Mouse (Mus musculus) mature B cell (primary cell): ENCODE results near the gene Tcea2.

Experiments used
- in situ Hi-C: fragments of 300-500 bp; cut with MboI; formaldehyde crosslinking; loops from 2 replicates; pipeline ENCODE4 v1.14.3; 2019

Tcea2 gene

DNA sequence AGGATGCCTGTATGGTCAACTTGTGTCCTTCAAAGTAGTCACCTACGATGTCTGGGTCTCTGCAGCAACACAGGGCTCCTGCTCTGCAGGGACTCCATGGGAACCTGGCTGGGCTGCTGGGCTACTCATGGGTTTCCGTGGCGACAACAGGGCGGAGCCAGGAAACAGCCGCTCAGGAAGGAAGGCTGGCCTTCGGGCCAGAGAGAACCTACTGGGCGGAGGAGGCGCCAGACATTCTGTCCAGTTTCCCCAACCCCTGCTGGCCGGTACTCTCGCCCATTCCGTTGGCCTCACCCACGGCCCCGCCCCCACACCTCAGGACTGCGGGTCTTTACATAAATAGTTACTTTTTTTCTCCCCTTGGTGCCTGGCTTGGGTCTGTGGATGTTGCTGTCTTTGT, 4.7 kb upstream of the Tcea2 start:
- in situ Hi-C loops = no loop called here

DNA sequence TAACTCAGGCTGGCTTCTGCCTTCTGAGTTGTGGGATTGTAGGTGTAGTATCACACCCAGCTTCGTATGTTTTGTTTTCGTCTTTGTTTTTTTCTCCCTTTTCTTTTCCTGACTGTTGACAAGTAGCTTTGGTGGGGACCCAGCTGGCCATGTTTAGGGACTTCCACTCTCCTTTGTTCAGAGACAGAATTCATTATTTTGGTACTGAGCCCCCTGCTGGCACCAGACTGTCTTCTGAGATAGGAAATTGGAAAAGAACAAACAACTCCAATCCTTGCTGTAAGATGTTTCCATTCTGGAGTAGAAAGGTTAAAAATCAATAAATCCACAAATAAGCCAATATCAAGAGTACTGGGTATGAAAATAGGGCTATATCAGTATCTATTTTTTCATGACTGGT, 3.7 kb upstream of the Tcea2 start:
- in situ Hi-C loops = no loop called here

DNA sequence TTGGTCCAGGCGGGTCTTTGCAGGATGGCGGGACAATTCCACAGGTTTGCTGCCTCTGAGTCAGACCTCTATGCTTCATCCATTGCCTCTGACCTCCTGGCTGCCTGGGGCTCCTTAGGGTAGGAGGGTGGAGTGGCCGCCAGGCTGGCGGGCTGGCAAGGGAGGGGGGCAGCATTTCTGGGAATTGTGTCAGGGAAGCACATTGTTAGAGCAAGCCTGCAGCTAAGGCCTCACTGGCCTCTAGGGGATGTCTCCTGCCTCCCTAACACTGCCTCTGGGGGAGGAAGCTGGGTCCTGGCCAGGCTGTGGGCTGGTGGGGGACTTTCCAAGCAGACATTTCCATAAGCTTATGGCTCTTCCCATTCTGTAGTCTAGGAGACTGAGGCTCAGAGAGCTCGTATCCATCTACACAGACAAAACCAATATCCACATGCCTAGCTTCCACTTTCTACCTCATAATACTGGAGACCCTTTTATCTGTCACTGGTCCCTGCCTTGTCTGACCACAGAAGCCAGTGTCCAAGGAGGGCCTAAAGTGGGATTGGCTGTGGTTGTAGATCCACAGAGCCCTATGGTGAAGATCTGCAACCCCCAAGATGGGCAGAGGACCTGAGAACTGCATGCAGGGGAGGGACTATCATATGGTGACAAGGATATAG, 2.9 kb upstream of the Tcea2 start:
- in situ Hi-C loops = no loop called here

DNA sequence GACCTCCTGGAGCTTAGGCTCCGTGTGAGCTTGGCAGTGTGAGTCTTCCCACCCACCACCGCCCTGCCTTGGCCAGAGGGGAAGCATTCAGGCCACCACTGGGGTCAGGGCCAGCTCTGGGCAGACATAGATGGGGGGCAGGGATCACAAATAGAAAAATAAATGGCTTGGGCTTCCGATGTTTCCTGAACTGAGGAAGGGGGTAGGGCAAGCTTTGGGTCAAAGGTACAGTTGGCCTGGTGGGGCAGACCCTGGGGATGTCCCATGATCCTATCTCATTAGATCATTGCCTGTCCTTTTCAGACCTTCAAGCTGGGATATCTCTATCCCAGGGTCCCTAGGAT, 2.4 kb upstream of the Tcea2 start:
- in situ Hi-C loops = no loop called here

DNA sequence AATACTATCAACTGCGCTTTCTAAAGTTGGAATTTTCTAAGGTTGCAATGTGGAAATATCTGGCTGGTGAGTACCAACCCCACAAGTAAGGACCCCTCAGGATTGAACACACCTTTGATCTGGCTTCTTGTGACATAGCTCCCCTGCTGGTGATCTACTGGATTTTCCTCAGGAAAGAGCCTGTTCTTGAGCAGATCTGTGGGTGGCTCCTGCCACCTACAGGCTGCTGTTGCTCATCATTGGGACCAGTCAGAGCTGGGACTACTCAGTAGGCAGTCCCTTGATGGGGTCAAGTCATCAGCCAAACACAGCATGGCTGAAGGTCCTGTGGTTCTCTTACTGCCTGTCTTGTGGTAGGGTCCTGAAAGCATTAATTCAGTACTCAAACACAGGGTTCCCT, 1.3 kb upstream of the Tcea2 start:
- in situ Hi-C loops = no loop called here

DNA sequence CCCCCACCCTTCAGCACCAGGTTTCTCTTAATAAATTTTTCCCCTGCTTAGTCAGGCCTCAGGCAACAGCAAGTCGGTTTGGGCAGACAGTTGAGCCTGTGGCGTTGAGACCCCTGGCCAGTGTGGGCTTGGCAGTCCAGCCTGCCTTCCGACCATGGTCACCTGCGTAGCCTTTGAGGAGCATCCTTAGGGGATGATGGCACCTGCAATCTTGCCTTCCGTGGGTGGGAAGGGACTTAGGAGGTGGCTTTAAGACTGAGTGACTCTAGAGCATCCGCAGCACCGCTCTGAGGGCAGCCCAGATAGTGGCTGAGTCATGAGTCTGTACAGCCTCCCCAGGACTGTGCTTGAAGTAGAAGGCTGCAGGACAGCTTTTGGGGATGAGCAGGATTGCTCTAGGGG, 607 bp downstream of the Tcea2 start:
- in situ Hi-C loops = no loop called here

DNA sequence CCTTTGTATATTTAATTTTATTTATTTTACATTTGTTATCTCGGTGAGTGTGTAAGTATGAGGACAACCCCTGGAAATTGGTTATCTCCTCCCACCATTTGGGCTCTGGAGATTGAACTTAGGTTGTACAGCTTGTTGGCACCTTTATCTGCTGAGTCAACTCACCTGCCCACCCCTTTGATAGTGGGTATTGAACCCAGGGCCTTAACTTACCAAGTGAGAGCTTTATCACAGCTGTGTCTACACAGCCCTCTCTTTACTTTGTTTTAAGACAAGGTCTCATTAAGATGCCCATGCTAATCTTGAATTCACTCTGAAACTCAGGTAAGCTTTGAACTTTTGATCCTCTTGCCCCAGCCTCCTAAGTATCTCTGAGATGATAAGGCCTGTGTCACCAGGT, 1.9 kb downstream of the Tcea2 start:
- in situ Hi-C loops = no loop called here

DNA sequence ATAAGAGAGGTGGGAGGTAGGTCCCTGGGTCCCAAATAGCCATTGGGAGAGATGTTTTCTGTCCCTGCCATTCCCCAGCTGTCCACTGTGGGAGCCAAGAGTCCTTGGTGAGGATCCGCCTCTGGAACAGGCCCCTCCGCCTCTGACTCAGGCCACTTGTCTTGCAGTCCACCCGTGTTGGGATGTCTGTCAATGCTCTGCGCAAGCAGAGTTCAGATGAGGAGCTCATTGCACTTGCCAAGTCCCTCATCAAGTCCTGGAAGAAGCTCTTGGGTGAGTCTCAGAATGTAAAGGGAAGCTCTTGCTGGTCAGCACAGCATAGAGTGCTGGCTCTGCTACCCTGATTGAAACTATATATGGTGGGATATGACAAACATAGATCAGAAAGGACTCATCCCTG, 3.3 kb downstream of the Tcea2 start:
- in situ Hi-C loops = no loop called here

DNA sequence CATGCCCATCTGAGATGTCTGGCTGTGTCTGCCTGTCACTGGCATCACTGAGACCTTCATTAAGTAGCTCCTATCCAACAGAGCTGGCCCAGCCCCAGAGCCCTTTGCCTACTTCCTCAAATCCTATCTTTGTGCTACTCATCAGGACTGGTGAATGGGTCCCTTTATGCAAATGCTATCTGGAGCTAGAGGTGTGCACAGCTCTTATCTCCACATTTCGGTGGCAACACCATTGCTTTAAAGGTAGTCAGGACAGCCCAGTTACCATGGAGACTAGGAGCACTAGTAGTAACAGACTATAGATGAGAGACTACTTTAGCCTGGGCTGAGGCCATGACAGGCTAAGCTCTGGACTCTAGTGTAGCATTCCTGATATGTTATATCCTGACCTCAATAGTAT, 4.6 kb downstream of the Tcea2 start:
- in situ Hi-C loops = no loop called here

DNA sequence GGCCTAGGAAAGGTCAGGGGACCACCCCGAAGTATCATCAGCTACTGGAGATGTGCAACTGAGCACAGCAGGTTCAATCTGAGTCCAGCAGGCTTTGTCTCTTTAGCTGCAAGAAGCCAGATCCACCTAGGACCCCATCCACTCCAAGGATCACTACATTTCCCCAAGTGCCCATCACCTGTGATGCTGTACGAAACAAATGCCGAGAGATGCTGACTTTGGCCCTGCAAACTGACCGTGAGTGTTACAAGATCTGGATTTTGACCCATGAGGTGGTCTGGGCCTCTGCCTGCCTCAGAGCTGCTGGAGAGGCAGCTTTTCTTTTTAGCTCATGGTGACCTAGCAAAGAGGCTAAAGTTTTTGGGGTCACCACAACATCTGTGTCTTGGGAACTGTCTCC, 5.6 kb downstream of the Tcea2 start:
- in situ Hi-C loops = no loop called here

DNA sequence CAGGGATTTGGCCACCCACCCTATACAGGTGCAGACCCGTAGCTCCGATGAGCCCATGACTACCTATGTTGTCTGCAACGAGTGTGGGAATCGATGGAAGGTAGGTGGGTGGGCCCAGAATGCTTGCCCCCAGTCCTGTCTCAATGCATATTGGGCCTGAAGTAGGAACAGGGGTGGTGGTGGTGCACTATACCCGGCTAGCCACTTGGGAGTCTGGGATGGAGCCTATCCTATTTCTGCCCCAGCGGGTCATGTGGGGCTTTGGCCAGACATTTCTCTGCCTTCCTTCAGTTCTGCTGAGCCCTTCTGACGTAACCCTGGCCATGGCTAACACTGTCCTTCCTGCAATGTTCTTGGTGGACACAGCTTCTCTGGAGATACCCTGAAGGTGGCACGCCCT, 7.5 kb downstream of the Tcea2 start:
- in situ Hi-C loops = no loop called here

DNA sequence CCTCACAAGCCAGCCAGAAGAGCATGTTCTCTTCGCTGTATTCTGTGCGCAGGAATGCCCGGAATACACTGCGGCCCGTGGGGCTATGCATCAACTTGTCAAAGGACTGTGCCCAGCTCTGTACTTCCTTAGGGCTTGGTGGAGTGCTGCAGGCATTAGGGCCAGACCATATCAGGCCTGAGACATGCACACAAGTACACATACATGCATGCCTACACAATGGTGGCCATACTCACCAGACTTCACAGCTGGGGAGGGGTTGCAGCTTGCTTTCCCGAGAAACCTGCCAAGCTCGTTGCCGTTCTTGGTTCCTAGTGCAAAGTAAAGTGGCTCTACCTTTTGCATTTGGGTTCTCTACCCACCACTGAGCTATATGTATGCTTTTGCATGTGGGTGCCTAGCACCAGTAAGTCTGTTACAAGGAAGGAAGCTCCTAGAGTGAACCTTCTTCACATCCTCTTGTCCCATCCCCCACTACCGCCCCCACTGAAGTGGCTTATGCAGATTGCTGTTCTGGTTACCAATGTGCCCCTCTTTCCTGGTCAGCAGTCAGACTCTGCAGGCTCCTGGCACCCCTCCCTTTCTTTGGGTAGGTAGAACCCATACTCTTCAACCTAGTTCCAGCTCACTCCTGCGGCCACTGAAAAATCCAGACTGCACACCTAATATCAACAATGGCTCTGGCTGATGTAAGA, 9.5 kb downstream of the Tcea2 start:
- in situ Hi-C loops = no loop called here

DNA sequence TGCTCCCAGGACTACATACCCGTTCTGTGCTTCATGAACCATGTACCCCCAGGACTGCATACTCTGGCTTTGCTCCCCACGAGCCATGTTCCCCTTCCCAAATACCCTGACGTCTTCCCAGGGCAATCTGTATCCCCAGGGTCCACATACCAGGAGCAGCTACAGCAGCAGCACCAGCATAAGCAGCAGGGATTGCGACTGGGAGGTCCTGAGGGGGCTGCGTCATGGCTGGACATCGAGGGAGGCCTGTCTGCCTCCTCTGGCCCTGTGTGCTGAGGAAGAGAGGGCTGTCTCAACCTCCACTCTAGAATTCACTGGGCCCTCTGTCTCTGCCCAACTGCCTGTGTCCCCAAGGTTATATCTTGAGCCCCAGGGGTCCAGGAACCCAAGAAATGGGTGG, 11.0 kb downstream of the Tcea2 start:
- in situ Hi-C loops = no loop called here

DNA sequence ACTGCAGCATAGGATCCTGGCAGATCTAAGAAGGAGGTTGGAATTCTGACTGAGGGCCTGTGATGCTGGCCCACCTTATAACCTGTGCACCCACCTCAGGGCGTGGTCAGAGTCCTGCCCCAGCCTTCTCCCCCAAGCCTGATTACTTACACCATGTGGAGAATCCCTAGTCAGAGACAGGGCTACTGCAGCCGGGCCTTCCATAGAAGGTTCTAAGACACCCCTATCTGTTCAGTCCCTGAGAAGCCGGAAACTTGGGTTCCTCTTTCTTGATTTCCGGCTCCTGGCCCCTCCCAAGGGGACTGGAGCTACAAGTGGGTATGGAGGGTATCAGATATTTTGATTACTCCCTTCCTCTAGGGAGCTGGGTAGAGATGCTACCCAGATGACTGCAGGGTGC, 11.5 kb downstream of the Tcea2 start:
- in situ Hi-C loops = no loop called here

DNA sequence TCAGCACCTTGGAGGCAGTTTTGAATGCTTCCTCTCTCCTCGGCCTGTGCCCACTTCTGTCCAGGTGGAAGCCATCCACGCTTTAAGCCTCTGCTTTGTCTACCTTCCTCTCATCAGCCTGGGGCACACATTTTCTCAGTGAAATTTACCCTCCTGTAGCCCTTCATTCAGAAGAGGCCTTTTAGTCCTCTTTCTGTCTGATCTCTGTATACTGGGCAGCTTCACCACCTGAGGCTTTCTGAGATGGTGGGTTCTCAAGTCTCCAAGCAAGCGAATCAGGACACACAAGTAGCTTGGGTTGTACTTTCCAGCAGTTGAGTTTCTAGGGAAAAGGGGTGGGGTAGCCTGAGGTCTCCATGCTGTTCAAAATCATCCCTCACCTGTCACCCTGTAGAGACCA, 12.2 kb downstream of the Tcea2 start:
- in situ Hi-C loops = no loop called here

DNA sequence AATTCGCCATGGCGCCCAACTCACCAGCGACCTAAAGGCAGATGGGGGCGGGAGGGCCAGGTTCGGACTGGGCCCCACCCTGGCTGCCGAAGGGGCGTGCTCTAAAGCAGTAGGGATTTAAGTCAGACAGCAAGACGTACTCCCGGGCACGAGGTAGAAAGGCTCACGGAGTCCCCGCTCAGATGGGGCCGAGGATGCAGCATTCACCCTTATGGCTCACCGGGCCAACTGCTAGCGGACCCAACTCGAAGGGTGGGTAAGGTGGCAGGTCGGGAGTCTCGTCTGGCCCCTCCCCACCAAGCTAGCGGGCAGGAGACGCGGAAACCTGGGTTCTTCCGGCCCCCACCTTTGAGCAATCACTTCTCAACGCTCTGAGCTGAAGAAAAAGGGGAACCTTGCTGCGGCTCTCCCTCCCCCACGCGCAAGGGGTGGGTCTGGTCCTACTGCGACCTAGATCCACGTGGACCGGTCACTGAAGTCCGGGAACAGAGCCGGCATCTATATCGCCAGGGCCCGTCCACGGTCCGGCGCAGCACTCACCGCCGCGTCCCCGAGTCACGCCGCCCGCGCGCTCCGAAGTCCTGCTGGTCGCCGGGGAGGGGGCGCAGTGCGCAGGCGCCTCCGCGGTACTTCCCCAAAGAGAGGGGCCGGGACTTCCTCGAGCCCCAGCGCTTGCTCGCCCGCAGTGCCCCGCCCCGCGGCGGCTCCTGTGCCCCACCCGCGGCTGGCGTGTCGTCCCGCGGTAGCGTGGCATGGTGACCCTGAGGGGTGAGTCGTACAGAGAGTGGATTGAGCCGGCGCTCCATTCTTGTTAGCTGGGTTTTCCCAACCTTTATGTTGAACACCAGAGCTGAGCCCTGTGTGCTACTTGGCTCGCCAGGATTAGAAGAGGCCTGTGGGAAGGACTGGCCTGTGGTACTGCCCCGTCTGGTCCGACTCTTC, 13.5 kb downstream of the Tcea2 start, which contains the start of gene Rgs19:
Gene Rgs19 (minus strand): TSS at position 639 of the 942 bp plus-strand sequence.
- in situ Hi-C loops = no loop called here

DNA sequence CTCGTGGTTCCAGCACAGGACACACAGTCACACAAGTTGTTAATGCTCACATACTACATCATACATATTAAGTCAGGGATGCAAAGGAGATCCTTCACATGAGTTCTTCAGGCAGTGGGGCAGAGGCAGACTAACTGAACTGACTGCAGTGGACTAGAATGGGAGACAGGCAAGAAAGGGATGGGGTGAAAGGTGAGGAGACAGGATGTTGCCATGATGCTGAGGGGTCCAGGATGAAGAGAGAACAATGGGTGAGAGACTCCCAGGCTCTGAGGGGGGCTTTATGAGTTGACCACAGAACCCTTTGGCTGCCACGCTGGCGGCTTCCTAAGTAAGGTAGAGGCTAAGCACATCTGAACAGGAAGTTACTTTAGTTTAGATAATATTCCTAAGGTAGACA, 14.5 kb downstream of the Tcea2 start:
- in situ Hi-C loops = no loop called here

DNA sequence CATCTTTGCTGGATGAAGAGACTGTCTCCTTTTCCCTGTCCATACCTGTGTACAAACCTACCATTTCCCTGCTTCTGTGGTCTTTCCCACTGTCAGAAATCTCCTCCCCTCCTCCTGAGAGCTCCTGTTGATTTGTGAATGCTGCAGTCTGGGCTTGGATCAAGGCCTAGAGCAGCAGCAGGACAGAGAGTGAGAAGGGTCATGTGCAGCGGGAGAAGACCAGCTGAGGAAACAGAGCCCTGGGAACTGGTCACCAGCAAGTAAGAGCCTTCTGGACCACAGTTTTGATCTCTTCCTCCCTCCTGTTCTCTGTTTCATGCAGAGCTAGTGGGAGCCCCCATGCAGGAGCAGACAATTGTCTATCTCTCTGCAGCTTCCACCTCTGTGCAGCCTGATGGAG, 15.7 kb downstream of the Tcea2 start:
- in situ Hi-C loops = no loop called here

DNA sequence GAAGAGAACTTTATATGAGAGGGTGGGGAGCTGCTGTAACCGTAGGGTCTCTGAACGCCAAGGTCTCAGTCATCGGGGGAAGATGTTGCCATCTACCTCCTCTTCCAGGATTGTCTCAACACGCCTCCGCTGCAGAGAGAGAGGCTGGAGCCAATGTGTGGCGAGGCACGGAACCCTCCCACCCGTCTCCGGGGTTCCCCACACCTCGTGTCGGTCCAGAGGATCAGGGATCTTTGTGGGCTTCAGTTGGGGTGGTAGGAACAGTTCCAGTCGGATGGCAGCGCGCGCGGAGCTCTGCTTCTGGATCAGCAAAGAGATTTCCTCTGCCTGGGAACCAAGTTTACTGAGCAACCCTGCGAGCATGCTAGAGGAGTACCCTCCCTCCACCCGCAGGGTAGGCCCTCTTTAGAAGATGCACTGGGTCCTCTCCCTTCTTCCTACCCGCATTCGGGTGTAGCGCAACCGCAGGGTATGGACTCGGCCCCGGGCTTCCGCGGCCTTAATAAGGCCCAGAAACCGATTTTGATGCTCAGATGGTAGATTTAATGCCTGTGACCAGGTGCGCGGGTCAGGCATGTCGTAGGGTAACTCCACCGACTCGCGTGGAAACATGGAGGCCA, 16.8 kb downstream of the Tcea2 start:
- in situ Hi-C loops = no loop called here

DNA sequence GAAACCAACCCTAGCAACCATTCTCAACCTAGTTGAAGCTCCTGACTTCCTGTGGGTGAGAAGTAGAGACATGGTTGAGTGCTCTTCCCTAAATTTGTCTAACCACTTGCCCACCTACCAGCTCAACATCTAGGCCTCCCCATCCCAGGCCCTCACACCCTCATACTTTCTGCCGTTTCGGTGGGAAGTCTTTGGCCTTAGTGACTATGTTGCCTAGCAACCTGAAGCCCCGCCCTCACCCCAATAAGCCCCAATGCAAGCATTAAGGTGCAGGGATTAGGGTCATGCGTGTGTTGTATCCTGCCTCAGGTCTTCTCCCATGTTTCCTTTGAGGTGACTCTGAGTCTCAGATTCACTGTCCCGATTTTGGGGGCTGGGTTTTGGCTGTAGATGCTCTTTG, 18.1 kb downstream of the Tcea2 start, which contains the start of gene Lkaaear1:
Gene Lkaaear1 (minus strand): TSS at position 202 of the 400 bp plus-strand sequence.
- in situ Hi-C loops = no loop called here

DNA sequence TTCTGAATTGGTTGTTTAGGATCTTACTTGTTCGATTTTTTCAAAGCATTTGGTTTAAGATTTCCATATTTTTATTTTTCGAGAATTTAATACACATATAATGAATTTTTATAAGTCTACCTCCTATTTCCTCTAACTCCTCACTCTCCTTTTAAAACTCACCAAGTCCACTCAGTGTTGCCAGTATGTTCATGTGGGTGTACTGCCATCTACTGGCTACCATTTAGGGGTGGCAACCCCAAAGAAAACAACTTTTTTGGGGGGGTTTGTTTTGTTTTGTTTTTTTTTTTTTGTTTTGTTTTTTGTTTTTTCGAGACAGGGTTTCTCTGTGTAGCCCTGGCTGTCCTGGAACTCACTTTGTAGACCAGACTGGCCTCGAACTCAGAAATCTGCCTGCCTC, 26.6 kb downstream of the Tcea2 start:
- in situ Hi-C loops = no loop called here

DNA sequence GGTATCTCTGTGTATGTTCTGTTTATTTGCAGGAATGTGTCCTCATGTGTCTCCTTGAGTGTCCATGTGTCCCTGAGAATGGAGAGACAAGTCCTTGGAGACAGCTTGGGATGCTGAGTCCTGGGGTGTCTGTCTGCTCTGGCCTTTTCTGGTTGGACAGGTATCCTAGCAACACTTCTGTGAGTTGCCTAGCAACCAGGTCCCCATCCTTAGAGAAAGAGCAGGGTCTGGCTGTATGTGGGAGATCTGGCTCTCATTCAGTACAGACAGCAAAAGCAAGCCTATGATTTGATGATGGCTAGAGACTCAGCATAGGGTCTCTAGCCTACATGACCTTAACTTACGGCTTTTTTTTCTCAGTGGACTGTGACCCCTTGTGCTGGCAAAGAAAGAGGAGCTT, 33.6 kb downstream of the Tcea2 start:
- in situ Hi-C loops = no loop called here
